Mouse (Mus musculus): Measurements from ENCODE around the gene Vgll4.

DNA sequence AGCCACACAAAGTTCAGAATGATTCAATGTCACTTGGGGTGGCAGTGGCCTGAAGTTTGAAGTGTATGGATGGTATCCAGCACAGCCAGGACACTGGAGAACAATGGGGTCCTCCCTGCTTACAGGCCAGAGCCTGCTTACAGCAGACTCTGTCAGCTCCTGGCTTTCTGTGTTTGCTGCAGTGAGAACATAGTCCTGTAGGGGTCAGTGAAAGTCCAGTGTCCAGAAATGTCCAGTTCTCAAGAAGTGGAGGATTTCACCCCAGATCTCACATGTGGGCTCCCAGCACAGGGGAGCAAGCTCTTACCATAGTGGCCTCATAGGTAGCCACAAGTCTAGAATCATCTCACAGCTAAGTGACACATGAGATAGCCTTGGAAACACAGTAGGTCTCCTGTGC lies 40.4 kb downstream of the Vgll4 start:
- TF ChIP-seq GATA1 (IDR thresholded peaks at IDR 0.05; ENCODE audit: low read length) (no peak), TAL1 (IDR thresholded peaks at IDR 0.05; ENCODE audit: low read length) (no peak)

Measured in erythroblast, embryonic 14.5 days (primary cell).